Mouse (Mus musculus): ENCODE results near the gene C9orf72. TPM values are rescaled to one million over a fixed set of nuclear protein-coding genes. Genes with fewer than 3 reads are reported as not detected.

Gene C9orf72
- total RNA-seq, 4 experiments from 2014 or later: 14.9 to 24.3 (median 20.1) TPM

DNA sequence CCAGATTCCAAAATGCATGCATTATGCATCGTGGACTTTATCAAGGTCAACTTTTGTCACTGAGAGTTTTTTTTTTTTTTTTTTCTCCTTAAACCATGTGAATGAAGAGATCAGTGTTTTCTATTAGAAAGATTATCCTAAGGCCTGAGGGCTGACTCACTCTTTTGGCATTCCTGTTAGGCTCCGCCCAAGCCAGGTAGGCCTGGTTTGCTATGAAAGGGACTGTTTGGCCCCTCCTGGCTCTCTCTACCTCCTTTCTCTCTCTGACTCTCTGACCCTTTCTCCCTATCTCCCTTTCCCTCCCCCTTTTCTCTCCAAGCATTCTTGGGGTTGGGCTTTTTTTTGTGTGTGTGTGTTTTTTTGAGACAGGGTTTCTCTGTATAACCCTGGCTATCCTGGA is 50.4 kb downstream of the C9orf72 start:
- no peak for DNase-seq

GRCm38 (mm10) chr4:35173551-35173950 is 52.4 kb downstream of the C9orf72 start:
- no peak for DNase-seq

DNA sequence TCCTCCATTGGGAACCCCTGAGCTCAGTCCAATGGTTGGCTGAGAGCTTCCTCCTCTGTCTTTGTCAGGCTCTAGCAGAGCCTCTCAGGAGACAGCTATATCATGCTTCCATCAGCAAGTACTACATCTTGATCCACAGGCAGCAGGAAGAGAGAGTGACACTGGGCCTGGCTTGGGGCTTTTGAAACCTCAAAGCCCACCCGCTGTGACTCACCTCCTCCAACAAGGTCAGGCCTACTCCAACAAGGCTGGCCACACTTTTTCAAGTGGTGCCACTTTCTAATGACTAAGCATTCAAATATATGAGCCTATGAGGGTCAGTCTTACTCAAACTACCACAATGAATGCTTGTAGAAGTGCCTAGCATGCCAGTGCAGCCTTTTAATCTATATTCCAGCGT is 53.5 kb downstream of the C9orf72 start:
- DNase-seq: no peak

DNA sequence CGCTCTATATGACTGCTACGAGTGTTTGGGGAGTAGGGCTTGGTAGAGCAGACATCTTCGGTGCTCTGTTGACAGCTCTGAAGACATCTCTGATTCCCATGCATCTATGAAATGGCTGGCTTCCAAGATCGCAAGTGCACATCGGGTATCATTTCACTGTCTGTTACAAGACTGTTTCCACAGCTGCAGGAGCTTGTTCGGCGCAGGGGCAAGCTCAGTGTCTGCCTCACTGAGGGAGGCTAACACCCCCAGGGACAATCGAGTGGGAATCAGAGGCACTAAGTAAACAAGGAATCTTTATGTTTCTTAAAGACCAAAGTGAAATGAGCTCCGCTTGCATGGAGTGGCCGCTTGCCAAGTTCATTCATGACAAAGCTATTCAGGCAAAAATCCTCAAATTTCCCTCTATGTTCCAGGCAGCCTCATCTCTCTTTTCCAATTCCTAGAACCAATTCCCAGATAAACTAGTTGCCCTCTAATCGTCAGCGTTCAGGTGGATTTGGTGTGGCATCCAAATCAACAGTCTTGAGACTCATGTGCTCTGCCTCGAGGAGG is 56.3 kb downstream of the C9orf72 start:
- DNase-seq: no peak

- no peak for DNase-seq
Observed at GRCm38 (mm10) chr4:35167855-35168254, 58.1 kb downstream of the C9orf72 start.

GRCm38 (mm10) chr4:35165947-35166346 is 60.0 kb downstream of the C9orf72 start:
- DNase-seq: no peak

- no peak for DNase-seq
Observed at GRCm38 (mm10) chr4:35165275-35165674, 60.7 kb downstream of the C9orf72 start.

GRCm38 (mm10) chr4:35157815-35158214 is 68.2 kb downstream of the C9orf72 start:
- DNase-seq: no peak

DNA sequence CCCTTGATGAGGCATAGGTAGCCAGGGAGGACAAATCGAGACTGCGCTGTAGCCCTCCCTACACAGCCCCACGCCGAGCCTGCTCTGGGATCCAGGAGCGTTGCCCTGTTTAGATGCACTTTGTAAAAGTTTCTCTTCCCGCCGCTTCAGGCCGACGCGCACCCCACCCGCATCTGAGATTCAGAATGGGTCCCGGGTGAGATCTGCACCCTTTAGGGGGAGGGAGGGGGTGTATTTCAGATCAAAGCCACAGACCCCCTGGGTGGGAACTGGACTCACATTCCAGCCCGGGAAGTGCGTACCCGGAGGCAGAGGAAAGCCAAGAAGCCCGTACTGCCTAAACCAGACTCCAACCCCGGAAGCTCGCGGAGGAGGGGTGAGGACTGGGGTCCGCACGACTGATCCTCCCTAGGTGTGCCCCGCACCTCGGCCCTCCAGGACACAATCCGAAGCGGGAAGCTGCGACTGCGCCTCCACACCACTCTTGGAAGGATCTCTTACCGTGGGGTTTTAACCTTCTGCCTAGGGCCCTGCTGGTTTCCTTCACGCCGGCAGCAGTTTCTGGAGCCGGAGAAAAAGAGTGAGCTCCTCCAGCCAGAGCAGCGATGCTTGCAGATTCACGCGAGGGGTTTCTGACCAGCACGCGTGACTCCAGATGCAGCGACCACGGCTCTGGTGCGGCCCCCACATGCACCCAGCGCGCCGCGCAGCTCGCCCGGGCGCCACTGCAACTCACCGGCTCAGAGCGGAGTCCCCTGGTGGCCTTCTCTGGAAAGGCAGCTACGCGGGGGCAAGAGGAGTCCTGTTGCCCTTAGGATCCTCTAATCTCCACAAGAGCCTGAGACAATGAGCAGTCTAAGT is 69.0 kb downstream of the C9orf72 start, which contains the start of gene Mob3b:
TSS of gene Mob3b (minus strand) at position 734 of the 861 bp plus-strand sequence.
- peak; percentile 85 for DNase-seq

DNA sequence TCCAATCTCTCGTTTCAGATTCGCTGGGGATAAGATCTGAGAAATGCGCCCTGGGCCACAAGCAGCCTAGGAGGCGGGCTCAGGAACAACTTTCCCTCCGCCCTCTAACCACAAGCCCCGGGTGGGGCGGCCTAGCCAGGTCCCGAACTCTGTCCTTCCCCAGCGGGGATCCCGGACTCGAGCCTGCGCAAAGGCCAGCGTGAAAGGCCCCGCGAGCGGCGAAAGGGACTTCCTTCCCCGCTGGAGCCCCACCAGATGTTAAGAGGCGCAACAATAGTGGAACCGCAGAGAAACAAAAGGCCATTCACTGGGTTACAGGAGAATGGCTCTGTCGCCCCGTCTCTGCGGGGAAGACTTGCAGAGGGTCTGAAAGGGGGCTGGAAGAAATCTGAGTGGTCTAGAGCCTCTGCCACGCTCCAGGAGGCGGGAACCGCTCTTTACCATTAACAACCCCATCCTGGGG is 69.8 kb downstream of the C9orf72 start:
- peak; percentile 66 for DNase-seq

DNA sequence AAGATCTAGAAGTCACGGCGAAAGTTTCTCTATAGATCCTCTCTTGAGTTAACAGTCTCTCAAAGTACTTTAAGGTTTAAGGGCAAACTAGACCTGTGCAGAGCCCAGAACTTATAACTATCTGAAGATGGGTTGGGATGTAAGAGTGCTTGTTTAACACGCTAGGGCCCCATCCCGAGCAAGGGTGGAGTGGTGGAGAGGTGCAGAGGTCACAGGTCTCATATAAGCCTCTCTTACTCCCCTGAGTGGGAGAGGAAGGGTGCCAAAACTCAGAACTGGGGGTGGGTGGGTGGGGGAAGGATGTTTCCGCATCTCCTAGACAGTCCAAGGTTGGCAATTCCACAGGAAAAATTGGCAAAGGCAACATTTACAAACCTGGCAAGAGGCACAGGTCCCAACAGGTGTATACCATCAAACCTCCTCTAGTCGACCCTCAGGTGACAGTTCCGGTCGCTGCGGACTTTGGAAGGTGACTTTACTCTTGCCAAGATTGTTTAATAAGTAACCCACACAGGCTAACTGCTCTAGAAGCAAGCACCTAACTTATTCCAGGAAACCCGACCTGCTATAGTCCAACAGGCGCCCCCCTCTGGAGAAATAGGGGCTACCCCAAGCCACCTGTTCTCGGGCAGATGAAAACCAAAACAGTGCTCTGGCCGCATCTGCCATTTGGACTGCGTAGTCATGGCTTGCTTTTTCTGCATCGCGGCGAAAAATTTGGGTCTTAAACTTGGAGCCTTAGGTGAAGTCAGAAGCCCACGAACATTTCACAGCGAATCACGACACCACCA is 70.6 kb downstream of the C9orf72 start:
- peak; percentile 46 for DNase-seq

DNA sequence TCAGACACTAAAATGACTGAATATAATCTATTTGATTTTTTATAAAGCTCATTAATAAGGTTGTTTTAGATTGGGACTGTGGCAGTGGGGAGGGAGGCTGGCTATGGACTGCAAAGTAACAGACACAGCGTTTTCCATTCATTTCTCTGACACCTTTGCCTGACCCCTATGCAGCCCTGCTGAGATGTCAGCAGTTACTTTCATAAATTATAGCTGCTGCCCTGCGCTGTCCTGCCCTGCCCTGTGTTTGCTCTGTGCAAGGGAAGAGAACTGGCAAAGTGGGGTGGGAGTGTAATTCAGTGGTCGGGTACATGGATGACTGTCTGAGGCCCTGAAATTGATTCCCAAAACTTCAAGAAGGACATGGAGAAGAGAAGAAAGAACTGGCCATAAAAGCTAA is 71.9 kb downstream of the C9orf72 start:
- no peak for DNase-seq

DNA sequence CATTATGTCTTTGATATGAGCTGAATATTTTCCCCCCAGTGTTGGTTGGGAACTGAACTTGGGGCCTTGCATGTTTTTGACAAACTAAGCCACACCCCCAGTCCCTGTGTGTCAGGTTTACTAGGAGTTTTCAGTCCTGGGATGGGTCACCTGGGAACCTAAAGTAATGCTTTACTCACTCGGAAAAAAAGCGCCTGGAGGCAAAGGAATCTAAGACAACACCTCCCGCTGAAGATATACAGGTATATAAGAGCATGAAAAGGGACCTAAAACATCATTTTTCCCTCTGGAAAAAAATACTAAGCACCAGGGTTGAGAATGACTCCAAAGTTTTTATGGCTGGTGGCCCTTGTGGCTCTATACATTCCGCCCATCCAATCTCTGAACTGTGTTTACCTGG is 74.2 kb downstream of the C9orf72 start, which contains the start of gene Ifnk:
TSS of gene Ifnk (plus strand) at position 301 of the 400 bp plus-strand sequence.
- no peak for DNase-seq

- DNase-seq: no peak
Observed at GRCm38 (mm10) chr4:35150706-35151105, 75.3 kb downstream of the C9orf72 start.

- no peak for DNase-seq
Observed at GRCm38 (mm10) chr4:35148326-35148725, 77.6 kb downstream of the C9orf72 start.

- DNase-seq: peak; percentile 36
Observed at GRCm38 (mm10) chr4:35146597-35146996, 79.4 kb downstream of the C9orf72 start.

DNA sequence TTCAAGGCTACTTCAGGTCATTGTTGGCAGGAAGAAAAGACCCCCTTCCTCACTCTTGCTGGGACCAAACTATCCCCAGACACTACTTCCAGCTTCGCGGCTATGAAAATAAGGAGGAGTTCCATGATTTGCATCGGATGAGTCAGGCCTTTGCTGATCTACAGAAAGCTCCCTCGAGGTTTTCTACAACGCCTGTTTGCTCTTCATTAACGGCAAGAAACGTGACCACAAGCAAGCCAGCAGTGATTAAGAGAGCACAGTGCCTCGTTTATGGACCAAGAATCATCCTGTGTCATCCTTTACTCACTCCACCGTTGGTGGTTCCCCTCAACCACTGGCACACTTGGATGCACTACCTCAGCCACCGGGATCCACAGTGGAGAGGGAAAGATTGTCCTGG is 80.2 kb downstream of the C9orf72 start:
- DNase-seq: no peak

GRCm38 (mm10) chr4:35143472-35144102 is 82.4 kb downstream of the C9orf72 start:
- no peak for DNase-seq

Measured in adrenal gland, adult 8-10 months (tissue).